8 mouse cellular contexts compared by ENCODE assay signal in the genomic region with DNA sequence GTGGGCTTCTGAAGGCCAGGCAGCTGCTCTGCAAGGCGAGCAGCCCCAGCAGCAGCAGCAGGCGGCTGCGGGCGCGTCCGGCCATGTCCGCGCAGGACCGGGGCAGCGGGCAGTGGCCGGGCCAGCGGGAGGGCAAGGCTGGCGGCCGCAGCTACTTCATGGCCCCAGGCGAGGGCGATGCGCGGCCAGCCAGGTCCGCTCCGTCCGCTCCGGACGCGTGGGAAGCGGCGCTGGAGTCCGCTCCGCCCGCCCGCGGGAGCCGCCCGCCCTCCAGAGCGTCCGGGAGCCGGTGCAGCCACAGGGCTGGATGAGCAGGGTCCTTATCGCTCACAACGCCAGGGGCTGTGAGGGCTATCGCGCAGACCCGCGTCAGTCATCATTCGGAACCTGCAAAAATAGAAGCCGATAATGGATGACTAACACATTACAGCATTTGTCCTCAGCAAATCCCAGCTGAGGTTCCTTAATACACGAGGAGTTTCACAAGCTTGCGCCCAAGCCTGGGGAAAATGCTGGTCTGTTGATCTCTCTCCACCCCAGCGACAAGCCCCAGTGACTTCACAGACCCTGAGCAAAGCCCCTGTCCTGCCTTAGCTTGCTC.
A peak's percentile ranks its signal among the peaks of the same experiment; 100 is the strongest.
DNase-seq lines count a peak whose midpoint lies in the region; ATAC-seq and TF ChIP-seq lines count a peak whose summit lies in the region.

No protein-coding gene starts in this region.

- TF ChIP-seq EP300 in heart, postnatal 0 days (IDR thresholded peaks at IDR 0.05; ENCODE audit: low read depth), result peak; percentile 92; the same call in 1 of the 2 replicates

- H3K36me3 ChIP-seq in forebrain, embryonic 14.5 days (ENCODE audit: control insufficient read depth, insufficient read depth, low read length), result no peaks in the 10 kb centered on the region
- H3K36me3 ChIP-seq in heart, postnatal 0 days (replicated peaks; ENCODE audit: control insufficient read depth, insufficient read depth, low read length), result peaks cover 12% of the 10 kb centered on the region
- H3K36me3 ChIP-seq in lung, embryonic 14.5 days (ENCODE audit: insufficient read depth), result no peaks in the 10 kb centered on the region

- peak; percentile 87 for DNase-seq in Muller cell, postnatal 12 days (ENCODE audit: inconsistent ontology term)
- DNase-seq in forebrain, embryonic 14.5 days (ENCODE audit: low spot score), result peak; percentile 73
- peak; percentile 96 for DNase-seq in heart, postnatal 0 days (ENCODE audit: low spot score)
- peak; percentile 79 to 89 for DNase-seq in kidney, postnatal 4 days
- DNase-seq in lung, embryonic 14.5 days, result peak; percentile 86
- peak; percentile 60 for DNase-seq in ovary, postnatal 10 days (ENCODE audit: low spot score)

- H3K9ac ChIP-seq in forebrain, embryonic 14.5 days (ENCODE audit: low read length), result peak overlapping the region; percentile 96
- peak overlapping the region; percentile 90 for H3K9ac ChIP-seq in heart, postnatal 0 days (replicated peaks; ENCODE audit: low read depth, low read length)
- peak overlapping the region; percentile 71 for H3K9ac ChIP-seq in lung, embryonic 14.5 days

- peak; percentile 21; the same call in 1 of the 2 replicates for TF ChIP-seq CTCF in heart, postnatal 0 days (IDR thresholded peaks at IDR 0.05; ENCODE audit: low read depth)
- TF ChIP-seq CTCF in lung, embryonic 14.5 days (IDR thresholded peaks at IDR 0.05; ENCODE audit: low read depth), result no peak; the same call in 1 of the 2 replicates

- H3K4me1 ChIP-seq in forebrain, embryonic 14.5 days (ENCODE audit: control insufficient read depth, insufficient read depth, low read length), result peaks cover 10% of the 10 kb centered on the region; the same call in 1 of the 2 replicates
- peaks cover 20% of the 10 kb centered on the region; the same call in 1 of the 2 replicates for H3K4me1 ChIP-seq in heart, postnatal 0 days (ENCODE audit: control insufficient read depth, insufficient read depth)
- no peaks in the 10 kb centered on the region for H3K4me1 ChIP-seq in lung, embryonic 14.5 days (ENCODE audit: insufficient read depth)

- ATAC-seq in cerebellum, adult (ENCODE audit: insufficient number of reproducible peaks, low FRiP score, low TSS enrichment), result peak; percentile 87
- peak; percentile 90 for ATAC-seq in forebrain, embryonic 14.5 days
- ATAC-seq in heart, postnatal 0 days (ENCODE audit: insufficient read depth, low read depth), result peak; percentile 97
- peak; percentile 95 for ATAC-seq in lung, embryonic 14.5 days (ENCODE audit: insufficient read depth)
- no peak for ATAC-seq in erythroid progenitor cell, adult 5-6 weeks (replicated peaks; ENCODE audit: low FRiP score, poor library complexity, severe bottlenecking)

- WGBS in forebrain, embryonic 14.5 days, result under 1% methylated on average over 47 of the region's 47 CpGs
- under 1% methylated on average over 47 of the region's 47 CpGs for WGBS in heart, postnatal 0 days
- under 1% methylated on average over 47 of the region's 47 CpGs for WGBS in lung, embryonic 14.5 days

- peak overlapping the region; percentile 89 for H3K4me2 ChIP-seq in forebrain, embryonic 14.5 days (ENCODE audit: low read length)
- peak overlapping the region; percentile 69 for H3K4me2 ChIP-seq in heart, postnatal 0 days (ENCODE audit: low read depth, low read length)
- H3K4me2 ChIP-seq in lung, embryonic 14.5 days, result peak overlapping the region; percentile 78

- H3K27me3 ChIP-seq in forebrain, embryonic 14.5 days (replicated peaks; ENCODE audit: control insufficient read depth, insufficient read depth, low read length), result no peaks in the 10 kb centered on the region
- no peaks in the 10 kb centered on the region for H3K27me3 ChIP-seq in heart, postnatal 0 days (ENCODE audit: control insufficient read depth, insufficient read depth, low read length)
- no peaks in the 10 kb centered on the region for H3K27me3 ChIP-seq in lung, embryonic 14.5 days (ENCODE audit: insufficient read depth, low read length)

- H3K9me3 ChIP-seq in forebrain, embryonic 14.5 days (replicated peaks; ENCODE audit: control insufficient read depth, low read length), result no peaks in the 10 kb centered on the region
- H3K9me3 ChIP-seq in heart, postnatal 0 days (replicated peaks; ENCODE audit: control insufficient read depth, low read length), result no peaks in the 10 kb centered on the region
- no peaks in the 10 kb centered on the region for H3K9me3 ChIP-seq in lung, embryonic 14.5 days (ENCODE audit: low read depth, low read length)

- peak overlapping the region; percentile 75 for H3K4me3 ChIP-seq in forebrain, embryonic 14.5 days (ENCODE audit: low read depth, low read length)
- peak overlapping the region; percentile 89 for H3K4me3 ChIP-seq in heart, postnatal 0 days (ENCODE audit: low read depth, low read length)
- peak overlapping the region; percentile 59 for H3K4me3 ChIP-seq in lung, embryonic 14.5 days (ENCODE audit: low read depth, low read length)

- H3K27ac ChIP-seq in forebrain, embryonic 14.5 days (ENCODE audit: low read depth, low read length), result peak overlapping the region; percentile 86
- H3K27ac ChIP-seq in heart, postnatal 0 days (ENCODE audit: low read depth), result peak overlapping the region; percentile 99
- H3K27ac ChIP-seq in lung, embryonic 14.5 days (ENCODE audit: low read depth), result peak overlapping the region; percentile 84
